ENCODE assay signal across 9 mouse cellular contexts in the genomic region with DNA sequence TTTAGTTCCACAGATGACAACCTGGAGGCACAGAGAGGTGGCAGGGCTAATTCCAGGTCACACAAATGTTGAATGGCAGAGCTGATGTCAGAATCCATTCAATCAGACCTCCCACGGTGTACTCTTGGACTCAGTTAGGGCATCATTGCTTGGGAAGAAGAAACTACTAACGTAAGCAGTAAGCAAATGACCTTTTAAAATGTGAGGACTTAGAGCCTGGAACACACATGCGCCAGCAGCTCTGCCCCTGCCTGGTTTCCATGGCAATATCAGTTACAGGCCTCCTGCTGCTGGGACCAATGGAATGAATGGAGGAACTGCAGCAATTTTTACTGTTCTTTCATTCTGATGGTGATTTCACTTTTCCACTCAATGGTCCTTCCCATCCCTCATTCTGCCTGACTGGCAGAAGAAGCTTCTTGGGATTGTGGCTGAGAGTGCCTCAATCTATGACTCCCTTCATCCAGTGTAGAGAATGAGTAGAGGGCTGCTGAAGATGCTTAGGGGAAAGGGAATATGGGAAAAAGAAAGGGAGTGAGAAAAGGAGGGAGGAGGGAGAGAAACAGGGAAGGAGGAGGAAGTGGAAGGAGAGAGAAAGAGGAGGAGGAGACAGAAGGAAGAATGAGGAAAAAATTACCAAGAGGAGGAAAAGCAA.
DNase-seq lines count a peak whose midpoint lies in the region; ATAC-seq and TF ChIP-seq lines count a peak whose summit lies in the region.
"Had no signal": no experiment of that assay in that cellular context is flagged by ENCODE, and none has a peak within 500 bp of the region (broad histone marks: within the 10 kb centered on the region; RNA-seq: fewer than 3 reads in every experiment).

No protein-coding gene starts in this region.

- no peak for ATAC-seq in stomach, postnatal 0 days (ENCODE audit: low FRiP score, low TSS enrichment)

- WGBS in forebrain, embryonic 10.5 days, result 20% methylated on average over 3 of the region's 3 CpGs
- 21% methylated on average over 3 of the region's 3 CpGs for WGBS in olfactory bulb, adult 2 months
- WGBS in stomach, postnatal 0 days, result 31% methylated on average over 3 of the region's 3 CpGs

- TF ChIP-seq EP300 in stomach, postnatal 0 days (optimal IDR thresholded peaks at IDR 0.05), result no peak

- TF ChIP-seq CTCF in olfactory bulb, adult 2 months (IDR thresholded peaks at IDR 0.05; ENCODE audit: insufficient read depth, low read depth, low read length), result no peak
- TF ChIP-seq CTCF in stomach, postnatal 0 days (IDR thresholded peaks at IDR 0.05; ENCODE audit: low read depth), result no peak

- H3K36me3 ChIP-seq in forebrain, embryonic 10.5 days (replicated peaks), result no peaks in the 10 kb centered on the region
- H3K36me3 ChIP-seq in stomach, postnatal 0 days (ENCODE audit: control insufficient read depth, insufficient read depth, low read length), result no peaks in the 10 kb centered on the region

- no peak overlapping the region for H3K4me3 ChIP-seq in forebrain, embryonic 10.5 days
- H3K4me3 ChIP-seq in olfactory bulb, adult 2 months (ENCODE audit: insufficient read depth, low read depth, low read length), result no peak overlapping the region
- no peak overlapping the region for H3K4me3 ChIP-seq in stomach, postnatal 0 days (ENCODE audit: low read depth, low read length)

- peak; percentile 24 to 59 for DNase-seq in left cerebral cortex, postnatal 10 days (ENCODE audit: extremely low spot score in 1 of 2, low spot score in 2 of 2)
- no peak for DNase-seq in left cerebral cortex, adult 8-10 months (ENCODE audit: low spot score in 2 of 2)
- DNase-seq in forebrain, embryonic 10.5 days (ENCODE audit: extremely low spot score, low spot score), result peak; percentile 16
- peak; percentile 40 to 42 for DNase-seq in layer of hippocampus, postnatal 14 days (ENCODE audit: low spot score in 2 of 2)
- no peak for DNase-seq in right cerebral cortex, postnatal 4 days
- DNase-seq in yolk sac, embryonic 10.5 days (ENCODE audit: low spot score), result no peak
- no peak for DNase-seq in stomach, postnatal 0 days (ENCODE audit: low spot score)
- DNase-seq: adrenal gland, adult 8-10 months had no signal

- no peak overlapping the region for H3K27ac ChIP-seq in forebrain, embryonic 10.5 days
- peak overlapping the region; percentile 43; the same call in 1 of the 2 replicates for H3K27ac ChIP-seq in olfactory bulb, adult 2 months (ENCODE audit: insufficient read depth, low read depth, low read length)
- H3K27ac ChIP-seq in stomach, postnatal 0 days (replicated peaks), result no peak overlapping the region

- H3K4me1 ChIP-seq in forebrain, embryonic 10.5 days, result peaks cover 13% of the 10 kb centered on the region
- H3K4me1 ChIP-seq in olfactory bulb, adult 2 months (ENCODE audit: control insufficient read depth, insufficient read depth, low read length), result no peaks in the 10 kb centered on the region
- no peaks in the 10 kb centered on the region for H3K4me1 ChIP-seq in stomach, postnatal 0 days (replicated peaks; ENCODE audit: control insufficient read depth, insufficient read depth)

- no peaks in the 10 kb centered on the region for H3K9me3 ChIP-seq in forebrain, embryonic 10.5 days
- no peaks in the 10 kb centered on the region for H3K9me3 ChIP-seq in stomach, postnatal 0 days (ENCODE audit: control insufficient read depth, low read length)

- H3K4me2 ChIP-seq in stomach, postnatal 0 days (replicated peaks; ENCODE audit: low read depth), result no peak overlapping the region

- H3K9ac ChIP-seq in stomach, postnatal 0 days (ENCODE audit: low read length), result no peak overlapping the region

- no peak for TF ChIP-seq POLR2A in olfactory bulb, adult 2 months (IDR thresholded peaks at IDR 0.05; ENCODE audit: insufficient read depth, low read depth, low read length)

- intact Hi-C loops in left cerebral cortex, postnatal 10 days (cut with DNase I), result no loop called here

- H3K27me3 ChIP-seq in forebrain, embryonic 10.5 days (ENCODE audit: poor library complexity, severe bottlenecking), result no peaks in the 10 kb centered on the region
- H3K27me3 ChIP-seq in stomach, postnatal 0 days (ENCODE audit: control insufficient read depth, insufficient read depth, low read length), result no peaks in the 10 kb centered on the region

Comparison
In these comparisons a context has a peak if more than half of its experiments do, and no peak if none do; other contexts are left out.
1. DNase-seq: peak in left cerebral cortex, postnatal 10 days (2 of 2), forebrain, embryonic 10.5 days (single experiment) and layer of hippocampus, postnatal 14 days (2 of 2); none in left cerebral cortex, adult 8-10 months (0 of 2), right cerebral cortex, postnatal 4 days (single experiment), yolk sac, embryonic 10.5 days (single experiment) and stomach, postnatal 0 days (single experiment).